Mouse (Mus musculus) forebrain, embryonic 16.5 days (tissue): ENCODE measurements at regions not wholly inside any gene's neighbourhood (a gene's known extent, or its start where the extent isn't known, plus 50 kb on each side); places are given as distances from the start of the nearest gene placed in this dataset. TPM values are rescaled to one million over a fixed set of nuclear protein-coding genes. Genes with fewer than 3 reads are reported as not detected.

Experiments used
- ATAC-seq: fragments of 200-750 bp; cut with Nextera tagmentation; 2 replicates; pipeline ENCODE4 v1.8.0; 2017; ENCODE audit warnings: mild to moderate bottlenecking, moderate library complexity
- H3K27ac ChIP-seq: fragments of 300-500 bp; sonication (generic); 2 replicates; pipeline ENCODE4 v1.5.1; 2014; ENCODE audit warnings: low read length, control low read depth
- H3K27me3 ChIP-seq: fragments of 300-500 bp; sonication (generic); replicated peaks from 2 replicates; pipeline ENCODE4 v1.6.1; 2014; ENCODE audit warnings: low read length; ENCODE audit not compliant: control insufficient read depth, insufficient read depth
- H3K36me3 ChIP-seq: fragments of 300-500 bp; sonication (generic); 2 replicates; pipeline ENCODE4 v1.6.1; 2014; ENCODE audit not compliant: control insufficient read depth, insufficient read depth
- H3K4me1 ChIP-seq: fragments of 300-500 bp; sonication (generic); replicated peaks from 2 replicates; pipeline ENCODE4 v1.6.1; 2014; ENCODE audit warnings: low read length; ENCODE audit not compliant: control insufficient read depth, insufficient read depth
- H3K4me2 ChIP-seq: fragments of 300-500 bp; sonication (generic); 2 replicates; pipeline ENCODE4 v1.6.1; 2014; ENCODE audit warnings: mild to moderate bottlenecking, low read length, control low read depth
- H3K4me3 ChIP-seq: fragments of 300-500 bp; sonication (generic); replicated peaks from 2 replicates; pipeline ENCODE4 v1.5.1; 2014; ENCODE audit warnings: mild to moderate bottlenecking, low read length, control low read depth
- H3K9ac ChIP-seq: fragments of 300-500 bp; sonication (generic); replicated peaks from 2 replicates; pipeline ENCODE4 v1.6.1; 2014; ENCODE audit warnings: low read depth, low read length, control low read depth
- H3K9me3 ChIP-seq: fragments of 300-500 bp; sonication (generic); 2 replicates; pipeline ENCODE4 v1.6.1; 2016; ENCODE audit warnings: low read length; ENCODE audit not compliant: control insufficient read depth
- WGBS: fragments of 180-500 bp; shearing (Covaris S2); extraction: QIAGEN DNeasy Blood & Tissue Kit; methylation state at CpG from one replicate; pipeline ENCODE4 v1.1.7; 2014; 5-methylcytosine and 5-hydroxymethylcytosine counted together
- microRNA counts: library from miRNA; unstranded; fragments of <30 nt; microRNA quantifications from one replicate; lab custom pipeline; 2016
- microRNA-seq: library from miRNA; unstranded; fragments of <30 nt; microRNA quantifications from one replicate; pipeline ENCODE4, GENCODE M21; 2017

DNA sequence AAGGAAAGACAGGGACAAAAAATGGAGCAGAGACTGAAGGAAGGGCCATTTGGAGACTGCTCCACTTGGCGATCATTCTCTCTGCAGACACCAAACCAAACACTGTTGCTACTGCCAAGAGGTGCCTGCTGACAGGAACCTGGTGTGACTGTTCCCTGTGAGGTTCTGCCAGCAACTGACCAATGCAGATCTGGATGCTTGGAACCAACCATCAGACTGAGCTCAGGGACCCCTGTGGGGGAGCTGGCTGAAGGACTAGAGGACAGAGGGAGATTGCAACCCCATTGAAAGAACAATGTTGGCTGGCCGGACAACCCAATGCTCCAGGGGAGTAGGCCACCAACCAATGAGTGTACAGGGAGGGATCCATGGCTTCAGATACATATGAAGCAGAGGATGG is 139.2 kb upstream of the Cep126 start:
- H3K4me2 ChIP-seq: no peak overlapping the region
- no peaks in the 10 kb centered on the region for H3K9me3 ChIP-seq
- no peaks in the 10 kb centered on the region for H3K4me1 ChIP-seq
- H3K9ac ChIP-seq: no peak overlapping the region
- H3K4me3 ChIP-seq: no peak overlapping the region
- H3K27me3 ChIP-seq: no peaks in the 10 kb centered on the region
- ATAC-seq: no peak
- no peaks in the 10 kb centered on the region for H3K36me3 ChIP-seq
- no peak overlapping the region for H3K27ac ChIP-seq
- WGBS: 98% methylated on average over 2 of the region's 2 CpGs

DNA sequence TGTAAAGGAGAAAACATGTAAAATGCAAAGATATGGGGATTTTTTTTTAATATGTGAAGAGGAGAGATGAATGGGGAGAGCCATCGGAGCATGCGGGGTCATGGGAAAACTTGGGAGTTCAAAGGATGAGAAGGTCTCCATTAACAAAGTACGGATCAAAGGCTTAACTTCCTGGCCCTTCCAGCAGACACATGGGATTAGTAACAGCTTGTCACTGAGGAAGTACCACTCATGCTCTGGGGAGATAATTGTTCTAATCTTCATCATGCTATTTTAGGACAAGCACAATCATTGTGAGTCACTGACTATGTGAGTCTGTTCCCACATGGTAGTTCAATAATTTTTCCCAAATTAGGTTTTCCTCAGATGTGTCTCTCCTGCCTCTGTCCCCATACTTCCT is 115.4 kb upstream of the Cep126 start:
- Histone ChIP-seq H3K36me3 (no peaks in the 10 kb centered on the region), H3K4me3 (no peak overlapping the region), H3K9ac (no peak overlapping the region), H3K27ac (no peak overlapping the region), H3K4me2 (no peak overlapping the region), H3K4me1 (no peaks in the 10 kb centered on the region), H3K9me3 (no peaks in the 10 kb centered on the region), H3K27me3 (no peaks in the 10 kb centered on the region)
- WGBS: 85% methylated on average over 3 of the region's 3 CpGs
- ATAC-seq: no peak

DNA sequence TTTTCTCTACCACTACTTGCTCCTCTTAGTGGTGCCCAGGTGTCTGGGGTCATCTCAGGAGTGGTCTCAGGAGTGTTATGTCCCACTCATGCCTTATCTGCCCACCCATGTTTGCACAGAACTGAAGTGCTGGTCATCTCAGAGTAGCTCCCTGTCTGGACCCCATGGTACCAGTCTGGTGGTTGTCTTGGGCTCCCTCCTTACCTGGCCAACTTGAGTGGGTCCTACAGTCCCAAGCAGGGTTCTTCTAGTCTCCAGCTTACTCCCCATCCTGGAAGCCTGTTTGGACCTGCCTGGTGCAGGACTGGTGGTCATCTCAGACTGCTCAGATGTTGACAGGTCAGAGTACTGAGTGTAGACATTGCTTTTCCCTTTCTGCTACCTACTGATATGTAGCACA is 94.0 kb upstream of the Cep126 start:
- no peaks in the 10 kb centered on the region for H3K4me1 ChIP-seq
- H3K27ac ChIP-seq: no peak overlapping the region
- H3K9ac ChIP-seq: no peak overlapping the region
- no peaks in the 10 kb centered on the region for H3K9me3 ChIP-seq
- no peaks in the 10 kb centered on the region for H3K27me3 ChIP-seq
- H3K4me3 ChIP-seq: no peak overlapping the region
- H3K4me2 ChIP-seq: no peak overlapping the region
- H3K36me3 ChIP-seq: no peaks in the 10 kb centered on the region
- ATAC-seq: no peak

DNA sequence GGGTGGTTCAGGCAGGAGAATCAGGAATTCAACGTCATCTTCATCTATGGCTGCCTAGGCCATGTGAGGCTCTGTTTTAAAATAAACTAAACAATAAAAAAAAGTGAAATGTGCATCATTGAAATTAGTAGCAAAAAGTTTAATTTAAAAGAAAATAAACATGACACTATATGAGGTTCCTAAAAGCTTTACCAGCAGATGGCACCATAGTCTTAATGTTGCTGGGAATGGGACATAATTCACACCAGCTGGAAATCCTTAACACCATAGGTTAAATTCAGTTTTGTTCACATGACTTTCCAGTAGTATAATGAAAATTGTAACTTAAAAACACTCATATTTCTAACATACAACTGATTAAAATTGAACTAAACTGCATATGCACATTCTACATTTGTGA is 92.3 kb upstream of the Cep126 start:
- Histone ChIP-seq H3K27me3 (no peaks in the 10 kb centered on the region), H3K9me3 (no peaks in the 10 kb centered on the region), H3K4me2 (no peak overlapping the region), H3K9ac (no peak overlapping the region), H3K4me1 (no peaks in the 10 kb centered on the region), H3K4me3 (no peak overlapping the region), H3K27ac (no peak overlapping the region), H3K36me3 (no peaks in the 10 kb centered on the region)
- no peak; the same call in 1 of the 2 replicates for ATAC-seq
- WGBS: 33% methylated on average over 1 of the region's 1 CpGs

DNA sequence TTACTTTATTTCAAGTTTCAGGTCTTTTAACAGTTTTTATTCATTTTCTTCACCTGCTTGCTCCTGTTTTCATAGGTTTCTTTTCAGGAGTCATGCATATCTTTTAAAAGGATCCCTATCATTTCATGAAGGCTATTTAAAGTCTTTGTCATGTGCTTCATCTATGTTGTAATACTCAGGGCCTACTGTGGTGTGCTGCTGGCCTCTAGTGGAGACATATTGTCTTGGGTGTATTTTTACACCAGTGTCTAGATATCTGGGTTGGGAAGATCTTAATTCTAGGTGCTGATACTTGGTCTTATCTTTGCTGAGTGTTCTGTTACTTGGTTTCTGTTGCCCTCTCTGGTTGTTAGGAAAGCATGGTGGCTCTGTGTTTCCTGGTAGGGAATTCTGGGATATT is 74.8 kb upstream of the Cep126 start:
- H3K4me2 ChIP-seq: no peak overlapping the region
- H3K4me1 ChIP-seq: no peaks in the 10 kb centered on the region
- H3K4me3 ChIP-seq: no peak overlapping the region
- H3K36me3 ChIP-seq: no peaks in the 10 kb centered on the region
- H3K9ac ChIP-seq: no peak overlapping the region
- peak; percentile 84 for ATAC-seq
- no peak overlapping the region for H3K27ac ChIP-seq
- H3K9me3 ChIP-seq: no peaks in the 10 kb centered on the region
- H3K27me3 ChIP-seq: no peaks in the 10 kb centered on the region

DNA sequence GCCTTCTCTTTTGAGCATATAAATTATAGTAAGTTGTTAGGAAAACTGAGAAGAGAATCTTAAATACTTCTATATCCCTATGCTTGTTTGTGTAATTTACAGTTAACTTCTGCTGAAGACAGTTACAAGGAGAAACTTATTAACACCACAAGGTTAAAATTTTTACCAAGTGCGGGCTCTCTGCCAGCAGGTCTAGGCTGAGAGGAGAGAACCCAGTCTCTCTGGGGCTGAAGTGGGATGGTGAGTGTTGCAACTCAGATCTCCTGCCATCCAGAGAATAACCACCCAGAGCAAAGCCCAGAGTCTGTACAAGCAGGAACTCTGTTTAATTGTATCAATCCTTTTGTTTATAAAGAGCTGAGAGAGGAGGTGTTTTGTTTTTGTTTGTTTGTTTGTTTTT is 51.3 kb upstream of the Cep126 start:
- no peak overlapping the region for H3K4me3 ChIP-seq
- H3K27me3 ChIP-seq: no peaks in the 10 kb centered on the region
- H3K36me3 ChIP-seq: no peaks in the 10 kb centered on the region
- WGBS: 82% methylated on average over 1 of the region's 1 CpGs
- no peaks in the 10 kb centered on the region for H3K9me3 ChIP-seq
- H3K27ac ChIP-seq: no peak overlapping the region
- no peak overlapping the region for H3K9ac ChIP-seq
- ATAC-seq: no peak
- H3K4me1 ChIP-seq: no peaks in the 10 kb centered on the region
- H3K4me2 ChIP-seq: no peak overlapping the region

MicroRNAs in the stretch of these regions (microRNA counts, 519-probe panel; counts per million panel counts)
- not detected for microRNA mmu-miR-1899 (lab: Ali Mortazavi, UCI)

Small RNAs in the stretch of these regions (microRNA-seq; reads per million reads assigned to microRNA genes)
- not detected for gene Mir1899
